Mouse (Mus musculus): ENCODE data around the gene Xirp1.

- TF ChIP-seq GATA1 (IDR thresholded peaks at IDR 0.05; ENCODE audit: borderline replicate concordance, low read length) (no peak), CTCF (IDR thresholded peaks at IDR 0.05; ENCODE audit: low read depth, low read length) (no peak), TAL1 (conservative IDR thresholded peaks at IDR 0.05; ENCODE audit: low read depth, low read length) (no peak), POLR2AphosphoS5 (IDR thresholded peaks at IDR 0.05; ENCODE audit: insufficient replicate concordance, low read depth, low read length) (no peak)
These were observed 8.6 kb downstream of the Xirp1 start for GRCm38 (mm10) chr9:120014828-120015227.
